8 mouse cellular contexts compared by ENCODE assay signal in genomic region chr9:15493925-15494558, GRCm38 (mm10). TPM values are rescaled to one million over a fixed set of nuclear protein-coding genes. Genes with fewer than 3 reads are reported as not detected.
A peak's percentile ranks its signal among the peaks of the same experiment; 100 is the strongest.
DNase-seq lines count a peak whose midpoint lies in the region; ATAC-seq and TF ChIP-seq lines count a peak whose summit lies in the region.

No protein-coding gene starts in this region.

- 1% methylated on average over 33 of the region's 37 CpGs for WGBS in hindbrain, embryonic 16.5 days

- peak overlapping the region; percentile 90 for H3K27ac ChIP-seq in gastrocnemius, adult 2 months
- H3K27ac ChIP-seq in hindbrain, embryonic 16.5 days (ENCODE audit: low read depth, low read length), result peak overlapping the region; percentile 64; the same call in 1 of the 2 replicates
- 0 out of 2 replicates have a peak overlapping the region, but pooled peaks have one; percentile 8 for H3K27ac ChIP-seq in left cerebral cortex, adult 2 months

- peaks cover 8% of the 10 kb centered on the region for H3K4me1 ChIP-seq in hindbrain, embryonic 16.5 days (ENCODE audit: control insufficient read depth, insufficient read depth, low read depth, low read length)

- no peaks in the 10 kb centered on the region for H3K36me3 ChIP-seq in hindbrain, embryonic 16.5 days (ENCODE audit: control insufficient read depth, insufficient read depth, low read length)

- H3K9me3 ChIP-seq in hindbrain, embryonic 16.5 days (ENCODE audit: control insufficient read depth, low read length), result no peaks in the 10 kb centered on the region

- DNase-seq in T-cell, adult 2 months (ENCODE audit: low spot score), result peak; percentile 34
- peak; percentile 29 to 38 for DNase-seq in cerebellum, postnatal 14 days
- DNase-seq in gastrocnemius, adult 2 months, result peak; percentile 67
- DNase-seq in left cerebral cortex, adult 2 months (ENCODE audit: extremely low spot score in 1 of 2, low spot score in 2 of 2), result peak; percentile 52 to 56
- DNase-seq in lung, postnatal 4 days, result peak; percentile 81 to 82
- peak; percentile 50 for DNase-seq in right cerebral cortex, adult 18-20 months
- DNase-seq in urinary bladder, postnatal 25 days (ENCODE audit: low spot score), result peak; percentile 65

- ATAC-seq in hindbrain, embryonic 16.5 days, result peak; percentile 74

- peak overlapping the region; percentile 87 for H3K4me2 ChIP-seq in hindbrain, embryonic 16.5 days (ENCODE audit: low read length)

- peak overlapping the region; percentile 95 for H3K4me3 ChIP-seq in gastrocnemius, adult 2 months
- peak overlapping the region; percentile 72 for H3K4me3 ChIP-seq in hindbrain, embryonic 16.5 days (ENCODE audit: low read length)
- peak overlapping the region; percentile 65 for H3K4me3 ChIP-seq in left cerebral cortex, adult 2 months

- H3K9ac ChIP-seq in hindbrain, embryonic 16.5 days (ENCODE audit: low read depth, low read length), result peak overlapping the region; percentile 83

- intact Hi-C loops in gastrocnemius, adult 2 months (cut with DNase I), result loop anchor here (1.0 to 10.0 kb wide), 4 partner anchors 57 to 391 kb away; partner anchors contain the start of gene Cep295
- intact Hi-C loops in left cerebral cortex, adult 2 months (cut with DNase I), result loop anchor here (1.0 to 5.0 kb wide), 3 partner anchors 127 to 388 kb away; no protein-coding TSS in a partner anchor

- peak; percentile 50 for TF ChIP-seq CTCF in gastrocnemius, adult 2 months (IDR thresholded peaks at IDR 0.05)
- peak; percentile 54 for TF ChIP-seq CTCF in left cerebral cortex, adult 2 months (IDR thresholded peaks at IDR 0.05)

- no peaks in the 10 kb centered on the region for H3K27me3 ChIP-seq in hindbrain, embryonic 16.5 days (replicated peaks; ENCODE audit: control insufficient read depth, insufficient read depth, low read length)

RNA-seq across cellular contexts. Expression of gene Smco4, which starts 0.8 kb away (rescaled TPM):
- total RNA-seq in gastrocnemius, adult 2 months (2021), result 10 to 100 TPM in 1 of 2 experiments, 1 to 10 TPM in 1; 6.8 to 15.0 TPM
- 0.84 and 0.86 TPM in 2 replicates for polyA plus RNA-seq in hindbrain, embryonic 16.5 days (2015; fragmentation: Nextera tagmentation; extraction: Ambion mirVana)
- total RNA-seq in left cerebral cortex, adult 2 months (2021), result 1 to 10 TPM; 3.0 to 4.4 TPM

Comparison
In these comparisons a context has a peak if more than half of its experiments do, and no peak if none do; other contexts are left out.
1. Peak in every context shown above with its lines: DNase-seq, ATAC-seq, H3K4me3 ChIP-seq and H3K27ac ChIP-seq.
2. H3K27ac ChIP-seq: peak in every context shown above with its lines; median percentile 90 in gastrocnemius, adult 2 months; 64 in hindbrain, embryonic 16.5 days; 8 in left cerebral cortex, adult 2 months.